Mouse (Mus musculus) adrenal gland, adult 18-20 months (tissue): ENCODE results near the gene Gpatch8. TPM values are rescaled to one million over a fixed set of nuclear protein-coding genes. Genes with fewer than 3 reads are reported as not detected.

ENCODE experiments used
- DNase-seq, 2 experiments: peaks; one replicate each; pipeline ENCODE4 v3.0.0; 2021 to 2022; ENCODE audit warnings: low spot score in 2 of 2
- total RNA-seq, 2 experiments: library from RNA; stranded (reverse); gene quantifications; 1 replicate in 1 of 2; 2 replicates in 1 of 2; pipeline ENCODE4 v1.2.3; 2021

Gene Gpatch8
- total RNA-seq, 2 experiments from 2014 or later, result 24.6 to 29.8 TPM

- DNase-seq, result no peak
These were observed 46.0 kb downstream of the Gpatch8 start for GRCm38 (mm10) chr11:102510226-102510625.

GRCm38 (mm10) chr11:102496732-102497131 is 59.5 kb downstream of the Gpatch8 start:
- DNase-seq, result no peak

GRCm38 (mm10) chr11:102496206-102496605 is 60.0 kb downstream of the Gpatch8 start:
- DNase-seq, result no peak

GRCm38 (mm10) chr11:102495742-102496141 is 60.5 kb downstream of the Gpatch8 start:
- DNase-seq, result no peak

- DNase-seq, result no peak
These were observed 61.1 kb downstream of the Gpatch8 start for GRCm38 (mm10) chr11:102495114-102495513.

GRCm38 (mm10) chr11:102494063-102494650 is 62.0 kb downstream of the Gpatch8 start:
- DNase-seq, result no peak

GRCm38 (mm10) chr11:102493241-102493640 is 63.0 kb downstream of the Gpatch8 start:
- DNase-seq, result no peak

GRCm38 (mm10) chr11:102487901-102488300 is 68.3 kb downstream of the Gpatch8 start:
- no peak for DNase-seq

- DNase-seq, result no peak
These were observed 69.3 kb downstream of the Gpatch8 start for GRCm38 (mm10) chr11:102486733-102487386.

GRCm38 (mm10) chr11:102481779-102482178 is 74.4 kb downstream of the Gpatch8 start:
- no peak for DNase-seq

GRCm38 (mm10) chr11:102480897-102481296 is 75.3 kb downstream of the Gpatch8 start:
- DNase-seq, result no peak

- DNase-seq, result no peak
These were observed 76.1 kb downstream of the Gpatch8 start for GRCm38 (mm10) chr11:102480111-102480510.

- no peak for DNase-seq
These were observed 76.6 kb downstream of the Gpatch8 start for GRCm38 (mm10) chr11:102479581-102479980.

- DNase-seq, result no peak
These were observed 77.5 kb downstream of the Gpatch8 start for GRCm38 (mm10) chr11:102478671-102479070.

- DNase-seq, result no peak
These were observed 81.2 kb downstream of the Gpatch8 start for GRCm38 (mm10) chr11:102475027-102475426.

- DNase-seq, result no peak
These were observed 86.4 kb downstream of the Gpatch8 start, which contains the start of gene Itga2b for GRCm38 (mm10) chr11:102469648-102470357. TSS of gene Itga2b (minus strand) at chr11:102470122.

GRCm38 (mm10) chr11:102467041-102467631 is 89.1 kb downstream of the Gpatch8 start:
- DNase-seq, result peak; percentile 98

- peak; percentile 49 to 60 for DNase-seq
These were observed 90.3 kb downstream of the Gpatch8 start for GRCm38 (mm10) chr11:102465713-102466436.

GRCm38 (mm10) chr11:102464901-102465300 is 91.3 kb downstream of the Gpatch8 start:
- no peak for DNase-seq

- DNase-seq, result no peak
These were observed 94.4 kb downstream of the Gpatch8 start for GRCm38 (mm10) chr11:102461764-102462163.

- no peak for DNase-seq
These were observed 95.7 kb downstream of the Gpatch8 start for GRCm38 (mm10) chr11:102460541-102460940.
